Mouse (Mus musculus): ENCODE measurements around the gene Srp54a.
"Not testable (repeated sequence)": the region's sequence is repeated elsewhere in the genome, so short reads cannot be mapped to it uniquely, and the experiment has no call there.

The Srp54a gene

GRCm38 (mm10) chr12:55124731-55125130 is 44.7 kb downstream of the Srp54a start:
- DNase-seq (ENCODE audit: low spot score), result not testable (repeated sequence)

- not testable (repeated sequence) for DNase-seq (ENCODE audit: low spot score)
Observed at GRCm38 (mm10) chr12:55135540-55135939, 55.5 kb downstream of the Srp54a start.

GRCm38 (mm10) chr12:55137859-55138258 is 57.8 kb downstream of the Srp54a start:
- DNase-seq (ENCODE audit: low spot score), result not testable (repeated sequence)

- DNase-seq (ENCODE audit: low spot score), result not testable (repeated sequence)
Observed at GRCm38 (mm10) chr12:55154559-55155448, 74.7 kb downstream of the Srp54a start, which contains the start of gene Srp54b. Gene Srp54b, plus strand, starts transcription at chr12:55155104.

GRCm38 (mm10) chr12:55155449-55155783 is 75.4 kb downstream of the Srp54a start:
- DNase-seq (ENCODE audit: low spot score), result not testable (repeated sequence)

Measured in adipocyte (in vitro differentiated cells).